Mouse (Mus musculus) retina, adult 2 months (tissue): Measurements from ENCODE around the gene Fam110a.

Experiments used
- DNase-seq: peaks from one replicate; pipeline ENCODE4 v3.0.0-alpha.2; 2012; ENCODE audit warnings: low read depth, low spot score

Fam110a gene

GRCm38 (mm10) chr2:151970191-151971172, 9.5 kb downstream of the Fam110a start:
- peak; percentile 62 for DNase-seq

GRCm38 (mm10) chr2:151969396-151969795, 10.6 kb downstream of the Fam110a start:
- DNase-seq = no peak

- no peak for DNase-seq
These were observed 11.0 kb downstream of the Fam110a start for GRCm38 (mm10) chr2:151968986-151969385.

- no peak for DNase-seq
These were observed 11.6 kb downstream of the Fam110a start for GRCm38 (mm10) chr2:151968451-151968850.

- no peak for DNase-seq
These were observed 12.2 kb downstream of the Fam110a start for GRCm38 (mm10) chr2:151967792-151968191.

GRCm38 (mm10) chr2:151967176-151967750, 12.8 kb downstream of the Fam110a start:
- no peak for DNase-seq

GRCm38 (mm10) chr2:151964052-151964451, 16.0 kb downstream of the Fam110a start:
- no peak for DNase-seq

- no peak for DNase-seq
These were observed 16.7 kb downstream of the Fam110a start for GRCm38 (mm10) chr2:151963319-151963718.

- no peak for DNase-seq
These were observed 17.5 kb downstream of the Fam110a start for GRCm38 (mm10) chr2:151962474-151962873.

GRCm38 (mm10) chr2:151961284-151962196, 18.5 kb downstream of the Fam110a start:
- DNase-seq = no peak

GRCm38 (mm10) chr2:151959274-151959673, 20.7 kb downstream of the Fam110a start:
- DNase-seq = no peak

GRCm38 (mm10) chr2:151956500-151957137, 23.4 kb downstream of the Fam110a start:
- no peak for DNase-seq

GRCm38 (mm10) chr2:151953665-151954064, 26.4 kb downstream of the Fam110a start:
- no peak for DNase-seq

GRCm38 (mm10) chr2:151949082-151949774, 30.8 kb downstream of the Fam110a start:
- DNase-seq = no peak

- no peak for DNase-seq
These were observed 31.7 kb downstream of the Fam110a start for GRCm38 (mm10) chr2:151948311-151948710.

- DNase-seq = no peak
These were observed 32.4 kb downstream of the Fam110a start for GRCm38 (mm10) chr2:151947617-151948016.

- no peak for DNase-seq
These were observed 35.9 kb downstream of the Fam110a start for GRCm38 (mm10) chr2:151944106-151944505.

GRCm38 (mm10) chr2:151941269-151941668, 38.8 kb downstream of the Fam110a start:
- DNase-seq = no peak

GRCm38 (mm10) chr2:151939651-151940420, 40.2 kb downstream of the Fam110a start:
- no peak for DNase-seq

GRCm38 (mm10) chr2:151938780-151939200, 41.2 kb downstream of the Fam110a start:
- no peak for DNase-seq
